Mouse (Mus musculus): ENCODE measurements around the gene Dnase2a.

GRCm38 (mm10) chr8:84936962-84937546 lies 28.7 kb downstream of the Dnase2a start, which contains the start of gene Mast1:
- TF ChIP-seq POLR2A (IDR thresholded peaks at IDR 0.05; ENCODE audit: low read depth, low read length) (no peak), CTCF (IDR thresholded peaks at IDR 0.05; ENCODE audit: borderline replicate concordance, insufficient read depth, low read length) (peak; percentile 45)
